ENCODE assay signal across 8 mouse cellular contexts in the genomic region with DNA sequence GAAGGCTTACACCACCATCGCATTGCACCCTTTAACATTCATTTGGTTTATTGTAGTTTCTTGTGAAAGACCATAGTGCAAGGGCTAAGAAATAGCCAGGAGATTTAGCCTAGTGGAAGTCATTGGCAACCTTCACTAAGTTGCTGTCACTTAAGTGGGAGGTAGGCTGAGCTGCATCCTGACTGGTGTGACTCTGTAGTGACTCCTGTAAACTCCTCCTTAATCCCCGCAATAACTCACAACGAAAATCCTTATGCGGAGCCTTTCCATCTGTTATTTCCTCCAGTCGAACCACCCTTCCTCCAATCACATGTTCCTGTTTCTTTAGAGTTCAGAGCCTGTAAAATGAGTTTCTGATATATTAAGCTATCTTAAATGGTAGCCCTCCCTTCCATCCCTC. TPM values are rescaled to one million over a fixed set of nuclear protein-coding genes. Genes with fewer than 3 reads are reported as not detected.
DNase-seq lines count a peak whose midpoint lies in the region; ATAC-seq and TF ChIP-seq lines count a peak whose summit lies in the region.

No protein-coding gene starts in this region.

- H3K27me3 ChIP-seq in kidney, postnatal 0 days (ENCODE audit: insufficient read depth, low read length): no peaks in the 10 kb centered on the region
- no peaks in the 10 kb centered on the region for H3K27me3 ChIP-seq in heart, embryonic 16.5 days (ENCODE audit: control insufficient read depth, insufficient read depth, low read length)
- H3K27me3 ChIP-seq in liver, embryonic 16.5 days (ENCODE audit: control insufficient read depth, insufficient read depth, low read depth, low read length): no peaks in the 10 kb centered on the region

- peak overlapping the region; percentile 100 for H3K27ac ChIP-seq in kidney, postnatal 0 days
- peak overlapping the region; percentile 99; the same call in 1 of the 2 replicates for H3K27ac ChIP-seq in bone marrow, adult 2 months (ENCODE audit: control insufficient read depth, insufficient read depth, low read depth, low read length, poor library complexity)
- H3K27ac ChIP-seq in heart, embryonic 16.5 days (ENCODE audit: low read length): peak overlapping the region; percentile 98
- H3K27ac ChIP-seq in liver, embryonic 16.5 days (ENCODE audit: low read length): peak overlapping the region; percentile 100

- H3K4me2 ChIP-seq in kidney, postnatal 0 days (ENCODE audit: low read length): peak overlapping the region; percentile 89
- peak overlapping the region; percentile 76 for H3K4me2 ChIP-seq in heart, embryonic 16.5 days (ENCODE audit: low read depth, low read length)
- peak overlapping the region; percentile 58 for H3K4me2 ChIP-seq in liver, embryonic 16.5 days (ENCODE audit: low read depth, low read length)

- peak; percentile 89 for DNase-seq in kidney, postnatal 0 days (ENCODE audit: low spot score)
- no peak for DNase-seq in kidney, postnatal 25 days
- DNase-seq in embryo, embryonic 10 days (ENCODE audit: low spot score): no peak
- no peak for DNase-seq in adrenal gland, adult 2 months
- DNase-seq in thymus, adult 18-20 months: no peak

- TF ChIP-seq CTCF in kidney, postnatal 0 days (IDR thresholded peaks at IDR 0.05; ENCODE audit: low read depth): no peak
- no peak for TF ChIP-seq CTCF in bone marrow, adult 2 months (IDR thresholded peaks at IDR 0.05; ENCODE audit: control insufficient read depth, insufficient read depth, low read length)

- H3K36me3 ChIP-seq in kidney, postnatal 0 days (ENCODE audit: insufficient read depth, low read length): no peaks in the 10 kb centered on the region
- no peaks in the 10 kb centered on the region for H3K36me3 ChIP-seq in heart, embryonic 16.5 days (ENCODE audit: control insufficient read depth, insufficient read depth)
- no peaks in the 10 kb centered on the region for H3K36me3 ChIP-seq in liver, embryonic 16.5 days (ENCODE audit: control insufficient read depth, insufficient read depth)

- ATAC-seq in kidney, postnatal 0 days (replicated peaks; ENCODE audit: low FRiP score, low read depth): no peak
- no peak for ATAC-seq in heart, embryonic 16.5 days (replicated peaks; ENCODE audit: extremely low read depth, insufficient read depth, low FRiP score)
- no peak for ATAC-seq in liver, embryonic 16.5 days (ENCODE audit: low read depth)

- H3K9me3 ChIP-seq in kidney, postnatal 0 days (replicated peaks; ENCODE audit: low read length): no peaks in the 10 kb centered on the region
- no peaks in the 10 kb centered on the region for H3K9me3 ChIP-seq in heart, embryonic 16.5 days (replicated peaks; ENCODE audit: control insufficient read depth, low read length)
- no peaks in the 10 kb centered on the region for H3K9me3 ChIP-seq in liver, embryonic 16.5 days (replicated peaks; ENCODE audit: control insufficient read depth, low read length)

- TF ChIP-seq POLR2A in bone marrow, adult 2 months (IDR thresholded peaks at IDR 0.05; ENCODE audit: borderline replicate concordance, control insufficient read depth, low read depth, low read length): no peak

- 10% methylated on average over 5 of the region's 5 CpGs for WGBS in kidney, postnatal 0 days
- 11% methylated on average over 5 of the region's 5 CpGs for WGBS in bone marrow, adult 2 months
- WGBS in heart, embryonic 16.5 days: 16% methylated on average over 5 of the region's 5 CpGs
- WGBS in liver, embryonic 16.5 days (ENCODE audit: insufficient replicate concordance): 15% methylated on average over 5 of the region's 5 CpGs

- peak overlapping the region; percentile 92 for H3K4me3 ChIP-seq in kidney, postnatal 0 days (replicated peaks; ENCODE audit: low read depth, low read length)
- peak overlapping the region; percentile 87 for H3K4me3 ChIP-seq in bone marrow, adult 2 months (replicated peaks; ENCODE audit: control insufficient read depth, low read depth, low read length)
- peak overlapping the region; percentile 70 for H3K4me3 ChIP-seq in heart, embryonic 16.5 days (ENCODE audit: low read length)
- H3K4me3 ChIP-seq in liver, embryonic 16.5 days (ENCODE audit: low read depth, low read length): peak overlapping the region; percentile 96

- H3K9ac ChIP-seq in kidney, postnatal 0 days (ENCODE audit: low read depth, low read length): peak overlapping the region; percentile 97; the same call in 1 of the 2 replicates
- H3K9ac ChIP-seq in heart, embryonic 16.5 days (ENCODE audit: low read length): peak overlapping the region; percentile 64
- H3K9ac ChIP-seq in liver, embryonic 16.5 days (ENCODE audit: low read depth, low read length): peak overlapping the region; percentile 99

- H3K4me1 ChIP-seq in kidney, postnatal 0 days (replicated peaks; ENCODE audit: insufficient read depth, low read length): peaks cover 13% of the 10 kb centered on the region
- peaks cover 1% of the 10 kb centered on the region for H3K4me1 ChIP-seq in bone marrow, adult 2 months (ENCODE audit: control insufficient read depth, insufficient read depth, low read length)
- peaks cover 10% of the 10 kb centered on the region for H3K4me1 ChIP-seq in heart, embryonic 16.5 days (ENCODE audit: control insufficient read depth, insufficient read depth, low read length)
- peaks cover 66% of the 10 kb centered on the region for H3K4me1 ChIP-seq in liver, embryonic 16.5 days (ENCODE audit: control insufficient read depth, low read depth, low read length)

RNA-seq across cellular contexts. Expression of a gene that starts 0.5 kb away (rescaled TPM):
- 27.9 and 30.2 TPM in 2 replicates for polyA plus RNA-seq in kidney, postnatal 0 days (2015; fragmentation: Nextera tagmentation; extraction: Ambion mirVana)
- polyA plus RNA-seq in bone marrow, adult 2 months (2011; ENCODE audit: insufficient read depth, insufficient read length, low replicate concordance, missing spikeins): 15.4 and 20.5 TPM in 2 replicates
- polyA plus RNA-seq in heart, embryonic 16.5 days (2015; fragmentation: Nextera tagmentation; extraction: Ambion mirVana): 22.1 and 26.3 TPM in 2 replicates
- 14.8 and 15.5 TPM in 2 replicates for polyA plus RNA-seq in liver, embryonic 16.5 days (2015; fragmentation: Nextera tagmentation; extraction: Ambion mirVana)
- 10 to 100 TPM; 56.0 to 63.9 TPM for total RNA-seq in adrenal gland, adult 2 months (2021)
- polyA plus RNA-seq in adrenal gland, adult 2 months (2012; rRNA removed): 48.8 and 67.3 TPM in 2 replicates
